Mouse (Mus musculus) intestine, embryonic 16.5 days (tissue): ENCODE results near the gene Itprid1. TPM values are rescaled to one million over a fixed set of nuclear protein-coding genes. Genes with fewer than 3 reads are reported as not detected.

Experiments used
- ATAC-seq: fragments of 200-750 bp; cut with Nextera tagmentation; 2 replicates; pipeline ENCODE4 v1.8.0; 2017; ENCODE audit warnings: moderate TSS enrichment, moderate library complexity
- H3K27ac ChIP-seq: fragments of 300-500 bp; sonication (generic); 2 replicates; pipeline ENCODE4 v1.5.1; 2014; ENCODE audit warnings: mild to moderate bottlenecking, low read length
- H3K27me3 ChIP-seq: fragments of 300-500 bp; sonication (generic); replicated peaks from 2 replicates; pipeline ENCODE4 v1.6.1; 2014; ENCODE audit warnings: low read length, control low read depth, mixed read lengths; ENCODE audit not compliant: control insufficient read depth, insufficient read depth
- H3K36me3 ChIP-seq: fragments of 300-500 bp; sonication (generic); 2 replicates; pipeline ENCODE4 v1.6.1; 2014; ENCODE audit warnings: low read length, control low read depth; ENCODE audit not compliant: control insufficient read depth, insufficient read depth
- H3K4me1 ChIP-seq: fragments of 300-500 bp; sonication (generic); 2 replicates; pipeline ENCODE4 v1.6.1; 2014; ENCODE audit warnings: low read length, control low read depth, mixed read lengths; ENCODE audit not compliant: control insufficient read depth, insufficient read depth
- H3K4me2 ChIP-seq: fragments of 300-500 bp; sonication (generic); 2 replicates; pipeline ENCODE4 v1.6.1; 2014; ENCODE audit warnings: low read depth, low read length, control low read depth
- H3K4me3 ChIP-seq: fragments of 300-500 bp; sonication (generic); 2 replicates; pipeline ENCODE4 v1.5.1; 2014; ENCODE audit warnings: mild to moderate bottlenecking, low read length
- H3K9ac ChIP-seq: fragments of 300-500 bp; sonication (generic); 2 replicates; pipeline ENCODE4 v1.6.1; 2014; ENCODE audit warnings: low read depth, low read length
- H3K9me3 ChIP-seq: fragments of 300-500 bp; sonication (generic); 2 replicates; pipeline ENCODE4 v1.6.1; 2016; ENCODE audit warnings: low read length, control low read depth; ENCODE audit not compliant: control insufficient read depth
- whole genome bisulfite sequencing: fragments of 180-500 bp; shearing (Covaris S2); extraction: QIAGEN DNeasy Blood & Tissue Kit; methylation state at CpG from one replicate; pipeline ENCODE4 v1.1.7; 2014; 5-methylcytosine and 5-hydroxymethylcytosine counted together
- polyA plus RNA-seq: library from polyadenylated mRNA; unstranded; fragments of >200 nt; fragmentation: Nextera tagmentation; extraction: Ambion mirVana; gene quantifications from 2 replicates; pipeline ENCODE4 v1.2.1, GENCODE M21; 2015

Itprid1 gene
- polyA plus RNA-seq, 1 experiment from 2014 or later, result not detected

DNA sequence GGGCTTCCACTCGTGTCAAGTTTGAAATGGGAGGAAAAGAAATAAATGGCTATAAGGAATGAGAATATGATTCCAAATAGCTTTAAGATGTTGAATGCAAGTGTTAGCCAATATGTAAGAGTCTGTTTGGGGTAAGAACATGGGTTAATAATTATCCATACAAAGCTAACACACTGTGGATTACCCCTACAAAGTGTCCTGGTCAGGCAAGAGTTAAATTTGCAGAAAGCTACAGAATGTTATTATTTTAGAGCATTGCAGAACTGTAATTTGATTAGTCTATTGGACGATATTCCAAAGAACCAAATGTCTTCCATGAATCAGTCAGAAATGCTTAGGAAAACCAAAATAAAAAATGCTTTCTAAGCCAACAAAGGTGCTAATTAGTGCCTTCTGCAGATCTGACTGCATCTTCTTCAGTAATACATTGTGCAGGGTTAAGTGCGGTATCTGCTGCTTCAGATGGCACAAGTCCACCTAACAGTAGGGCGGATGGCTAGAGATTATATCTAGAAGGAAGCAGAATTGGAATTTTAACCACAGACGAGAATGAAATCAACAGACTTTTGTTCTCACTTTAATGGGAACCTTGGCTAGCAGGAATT lies 42.8 kb downstream of the Itprid1 start:
- H3K4me1 ChIP-seq, result no peaks in the 10 kb centered on the region
- no peak overlapping the region for H3K9ac ChIP-seq
- H3K27me3 ChIP-seq, result no peaks in the 10 kb centered on the region
- no peak overlapping the region for H3K27ac ChIP-seq
- 45% methylated on average over 5 of the region's 5 CpGs for WGBS
- ATAC-seq, result no peak
- no peak overlapping the region for H3K4me3 ChIP-seq
- no peaks in the 10 kb centered on the region for H3K36me3 ChIP-seq
- H3K9me3 ChIP-seq, result no peaks in the 10 kb centered on the region
- H3K4me2 ChIP-seq, result no peak overlapping the region

DNA sequence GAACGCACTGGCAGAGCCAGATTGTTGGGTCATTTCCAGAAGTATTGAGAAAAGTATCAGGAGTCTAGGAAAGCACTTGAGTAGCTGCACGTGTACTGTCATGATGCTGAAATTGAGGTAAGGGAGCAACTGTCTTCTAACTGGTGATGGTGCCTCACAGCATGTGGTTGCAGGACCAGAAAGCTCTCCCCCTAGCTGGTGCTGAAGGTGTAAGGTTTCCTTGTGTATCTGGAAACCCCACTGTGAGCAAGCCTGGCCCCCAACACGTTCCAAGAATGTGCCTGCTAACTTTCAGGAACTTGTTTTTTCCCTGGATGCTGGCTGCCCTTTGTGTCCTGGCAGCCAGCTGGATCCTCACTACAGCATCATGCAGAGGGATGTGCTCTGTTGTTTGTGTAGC lies 44.2 kb downstream of the Itprid1 start:
- Histone ChIP-seq H3K9ac (no peak overlapping the region), H3K27me3 (no peaks in the 10 kb centered on the region), H3K27ac (no peak overlapping the region), H3K4me1 (no peaks in the 10 kb centered on the region), H3K4me3 (no peak overlapping the region), H3K9me3 (no peaks in the 10 kb centered on the region), H3K36me3 (no peaks in the 10 kb centered on the region), H3K4me2 (no peak overlapping the region)
- 26% methylated on average over 3 of the region's 3 CpGs for WGBS
- ATAC-seq, result no peak

DNA sequence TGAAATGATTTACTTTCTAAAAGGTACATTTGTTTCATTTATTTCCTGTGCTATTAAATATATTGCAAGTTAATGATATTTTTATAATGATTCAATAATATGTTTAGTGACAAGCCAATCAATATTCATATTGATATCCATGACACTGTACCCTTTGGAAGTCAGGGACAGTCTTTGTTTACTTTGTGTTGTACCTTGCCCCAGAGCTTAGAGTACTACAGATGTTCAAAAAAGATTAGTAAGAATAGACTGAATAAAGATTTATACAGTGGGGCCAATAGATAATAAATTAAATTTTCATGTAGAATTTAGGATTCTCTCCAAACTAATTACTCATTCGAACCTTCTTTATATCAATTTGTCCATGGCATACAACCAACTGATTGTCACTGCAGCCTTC lies 50.9 kb downstream of the Itprid1 start:
- H3K27me3 ChIP-seq, result no peaks in the 10 kb centered on the region
- no peaks in the 10 kb centered on the region for H3K4me1 ChIP-seq
- H3K9me3 ChIP-seq, result no peaks in the 10 kb centered on the region
- H3K27ac ChIP-seq, result no peak overlapping the region
- no peak overlapping the region for H3K4me2 ChIP-seq
- 73% methylated on average over 1 of the region's 1 CpGs for WGBS
- no peak for ATAC-seq
- no peaks in the 10 kb centered on the region for H3K36me3 ChIP-seq
- H3K9ac ChIP-seq, result no peak overlapping the region
- no peak overlapping the region for H3K4me3 ChIP-seq

DNA sequence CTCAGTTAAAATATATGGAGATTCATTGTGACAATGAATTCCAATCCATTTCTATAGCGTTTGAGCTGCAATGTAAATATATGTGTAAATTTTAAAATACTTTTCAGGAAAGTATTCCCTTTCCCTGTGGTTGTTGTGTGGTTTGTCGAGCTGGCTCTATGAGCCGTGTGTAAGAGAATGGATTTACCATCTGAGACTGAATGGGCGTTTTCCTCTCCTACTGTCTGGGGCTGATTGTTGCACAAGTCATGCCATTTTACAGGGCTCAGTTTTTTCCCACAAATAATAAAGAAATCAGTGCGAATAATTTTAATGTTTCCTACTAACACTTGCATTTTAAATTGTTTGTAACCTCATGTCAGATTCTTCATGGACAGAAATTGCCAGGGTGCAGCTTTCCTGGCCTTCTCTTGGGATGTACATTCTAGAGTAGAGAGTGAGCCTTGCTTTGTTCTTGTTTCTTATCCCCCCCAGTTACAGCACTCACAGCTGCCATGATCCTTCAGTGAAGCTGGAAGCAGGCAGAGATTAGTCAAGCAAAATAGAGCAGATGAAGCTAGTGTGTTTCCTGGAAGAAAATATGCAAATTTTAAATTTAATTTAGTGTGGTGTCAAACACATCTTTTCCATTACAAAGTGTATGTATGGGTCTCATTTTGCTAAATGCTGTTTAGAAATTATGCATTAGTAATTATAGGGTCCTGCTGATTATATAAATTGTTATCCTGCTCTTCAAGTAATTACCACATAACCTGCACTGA lies 65.1 kb downstream of the Itprid1 start:
- 77% methylated on average over 5 of the region's 5 CpGs for WGBS
- Histone ChIP-seq H3K4me3 (no peak overlapping the region), H3K36me3 (no peaks in the 10 kb centered on the region), H3K27me3 (no peaks in the 10 kb centered on the region), H3K9me3 (no peaks in the 10 kb centered on the region), H3K4me2 (no peak overlapping the region), H3K9ac (no peak overlapping the region), H3K27ac (no peak overlapping the region), H3K4me1 (no peaks in the 10 kb centered on the region)
- ATAC-seq, result no peak

DNA sequence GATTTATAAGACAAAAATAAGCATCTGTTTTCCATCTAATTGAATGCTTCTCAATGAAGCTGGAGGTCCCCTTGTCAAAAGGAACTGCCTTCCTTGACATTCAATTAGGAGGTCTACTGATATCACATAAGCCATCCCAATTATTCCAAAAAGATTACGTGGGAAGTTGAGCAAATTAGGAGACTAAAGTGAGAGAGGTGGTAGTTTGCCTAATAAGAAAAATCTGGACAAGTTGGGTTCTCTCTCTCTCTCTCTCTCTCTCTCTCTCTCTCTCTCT lies 65.6 kb downstream of the Itprid1 start:
- no peak overlapping the region for H3K4me2 ChIP-seq
- no peaks in the 10 kb centered on the region for H3K36me3 ChIP-seq
- WGBS, result 83% methylated on average over 1 of the region's 1 CpGs
- H3K4me1 ChIP-seq, result no peaks in the 10 kb centered on the region
- no peak for ATAC-seq
- H3K27ac ChIP-seq, result no peak overlapping the region
- no peaks in the 10 kb centered on the region for H3K27me3 ChIP-seq
- no peaks in the 10 kb centered on the region for H3K9me3 ChIP-seq
- no peak overlapping the region for H3K9ac ChIP-seq
- no peak overlapping the region for H3K4me3 ChIP-seq

DNA sequence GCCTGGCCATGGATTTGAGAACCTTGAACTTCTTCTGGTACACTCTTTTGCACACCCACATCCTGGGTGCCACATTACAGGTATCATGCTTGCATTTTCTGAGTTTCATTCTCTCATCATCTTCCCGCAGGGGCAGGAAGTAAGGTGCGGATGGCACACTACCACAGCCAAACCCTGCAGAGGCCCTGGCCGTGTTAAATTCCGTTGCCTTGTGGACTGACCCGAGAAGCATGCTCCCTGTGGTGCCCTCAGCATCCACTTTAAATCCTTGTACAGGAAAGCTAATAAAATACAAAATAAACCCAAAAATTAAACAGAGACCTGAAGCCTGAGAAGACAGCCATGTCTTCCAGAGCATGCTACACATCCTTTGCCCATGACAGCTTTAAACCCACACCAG lies 82.5 kb downstream of the Itprid1 start:
- Histone ChIP-seq H3K9ac (no peak overlapping the region), H3K27me3 (no peaks in the 10 kb centered on the region), H3K27ac (no peak overlapping the region), H3K4me2 (no peak overlapping the region), H3K36me3 (no peaks in the 10 kb centered on the region), H3K4me1 (no peaks in the 10 kb centered on the region), H3K4me3 (no peak overlapping the region), H3K9me3 (no peaks in the 10 kb centered on the region)
- no peak for ATAC-seq
- 84% methylated on average over 5 of the region's 5 CpGs for WGBS

DNA sequence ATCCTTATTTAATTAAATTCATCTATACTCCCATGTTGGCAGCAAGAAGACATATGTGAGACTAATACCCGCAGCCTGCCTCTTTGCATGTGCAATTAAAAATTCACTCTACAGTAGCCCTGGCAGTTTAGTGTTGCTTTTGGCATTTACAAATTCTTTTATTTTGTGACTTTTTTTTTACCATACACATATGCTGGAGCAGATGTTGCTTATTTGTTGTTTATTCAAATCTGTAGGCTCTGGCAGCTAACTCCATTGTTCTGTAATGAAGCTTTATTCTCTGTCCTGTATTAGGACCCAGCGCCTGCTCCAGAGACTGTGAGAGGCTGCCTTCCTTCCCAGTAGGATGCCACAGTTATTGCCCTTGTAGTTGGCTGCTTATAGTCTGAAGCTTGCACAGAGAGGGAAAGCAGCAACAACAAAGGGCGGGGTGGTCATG lies 83.6 kb downstream of the Itprid1 start:
- Histone ChIP-seq H3K4me2 (no peak overlapping the region), H3K27ac (no peak overlapping the region), H3K4me3 (no peak overlapping the region), H3K4me1 (no peaks in the 10 kb centered on the region), H3K36me3 (no peaks in the 10 kb centered on the region), H3K9ac (no peak overlapping the region), H3K27me3 (no peaks in the 10 kb centered on the region), H3K9me3 (no peaks in the 10 kb centered on the region)
- no peak for ATAC-seq
- WGBS, result 73% methylated on average over 3 of the region's 3 CpGs

DNA sequence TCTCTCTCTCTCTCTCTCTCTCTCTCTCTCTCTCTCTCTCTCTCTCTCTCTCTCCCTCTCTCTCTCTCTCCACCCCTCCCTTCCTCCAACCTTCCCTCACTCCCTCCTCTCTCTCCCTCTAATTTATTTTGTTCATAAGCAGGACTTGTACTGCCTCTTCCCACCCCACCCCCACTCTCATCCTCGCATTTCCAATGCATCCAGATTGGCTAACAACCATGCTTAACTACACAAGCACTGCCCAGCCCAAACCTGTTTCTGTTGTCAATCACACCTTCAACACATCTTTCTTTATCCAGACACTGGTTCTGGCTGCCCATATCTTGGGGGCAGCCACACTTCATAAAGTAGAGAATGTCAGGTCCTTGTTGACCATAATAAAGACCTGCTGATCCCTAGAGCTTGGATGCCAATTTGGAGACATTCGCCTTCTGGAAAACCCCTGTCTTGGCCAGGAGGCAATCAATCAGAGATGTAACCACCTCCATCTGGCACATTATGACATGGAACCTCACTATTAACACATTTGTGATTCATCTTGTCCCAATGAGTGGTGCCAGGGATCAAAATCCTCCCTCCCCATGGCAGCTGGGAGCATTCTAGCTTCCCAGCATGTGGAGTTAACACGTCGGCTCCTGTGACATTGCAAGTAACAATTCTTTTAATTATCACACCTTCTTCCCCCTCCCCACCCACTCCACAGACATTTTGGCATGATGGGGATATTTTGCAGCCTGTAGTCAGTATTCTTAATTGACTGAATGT lies 84.4 kb downstream of the Itprid1 start:
- no peaks in the 10 kb centered on the region for H3K36me3 ChIP-seq
- no peaks in the 10 kb centered on the region for H3K27me3 ChIP-seq
- no peak overlapping the region for H3K4me2 ChIP-seq
- H3K9ac ChIP-seq, result no peak overlapping the region
- H3K4me1 ChIP-seq, result no peaks in the 10 kb centered on the region
- no peak overlapping the region for H3K4me3 ChIP-seq
- no peaks in the 10 kb centered on the region for H3K9me3 ChIP-seq
- 67% methylated on average over 4 of the region's 4 CpGs for WGBS
- ATAC-seq, result no peak
- H3K27ac ChIP-seq, result no peak overlapping the region

DNA sequence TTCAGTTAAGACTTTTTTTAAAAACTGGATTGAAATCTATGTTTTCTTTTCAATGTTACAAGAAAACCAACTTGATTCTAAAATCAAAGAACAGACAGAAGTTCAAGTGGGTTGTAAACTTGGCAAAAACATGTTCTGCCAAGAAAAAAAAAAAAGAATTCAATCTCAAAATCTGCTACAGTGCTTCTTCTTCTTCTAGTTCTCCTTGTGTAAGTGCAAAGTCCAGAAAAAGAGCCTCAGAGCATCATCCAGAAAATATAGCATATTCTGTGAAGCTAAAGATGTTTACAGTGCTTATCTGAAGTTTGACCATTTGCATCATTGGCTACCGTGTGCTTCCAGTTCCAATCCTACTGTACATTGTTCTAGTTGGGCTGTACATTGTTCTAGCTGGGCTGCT lies 108.0 kb downstream of the Itprid1 start:
- Histone ChIP-seq H3K4me3 (no peak overlapping the region), H3K4me1 (no peaks in the 10 kb centered on the region), H3K27me3 (no peaks in the 10 kb centered on the region), H3K4me2 (no peak overlapping the region), H3K36me3 (no peaks in the 10 kb centered on the region), H3K9ac (no peak overlapping the region), H3K9me3 (no peaks in the 10 kb centered on the region), H3K27ac (no peak overlapping the region)
- ATAC-seq, result no peak
- WGBS, result 91% methylated on average over 1 of the region's 1 CpGs
